Mouse (Mus musculus) heart, postnatal 25 days (tissue): Measurements from ENCODE around the gene Mettl11b. TPM values are rescaled to one million over a fixed set of nuclear protein-coding genes. Genes with fewer than 3 reads are reported as not detected.
"Not testable (repeated sequence)": the region's sequence is repeated elsewhere in the genome, so short reads cannot be mapped to it uniquely, and the experiment has no call there.

Source experiments
- DNase-seq: peaks from one replicate; pipeline ENCODE4 v3.0.0; 2022; ENCODE audit warnings: low spot score
- intact Hi-C: fragments of 180-260 bp; cut with DNase I; formaldehyde crosslinking; loops from one replicate; pipeline ENCODE4 v1.15.1; 2025
- total RNA-seq, 2 experiments: library from RNA; stranded (reverse); gene quantifications; 2 replicates each; pipeline ENCODE4 v1.2.3; 2021

Mettl11b gene
- total RNA-seq = 1 to 10 TPM in 1 of 2 experiments, under 1 TPM in 1; 0.73 to 1.1 TPM

GRCm38 (mm10) chr1:163725106-163725759 is at the start of gene Mettl11b:
Mettl11b (minus strand) TSS chr1:163725232.
- DNase-seq = no peak
- intact Hi-C loops = no loop called here

GRCm38 (mm10) chr1:163757462-163758207 is 32.6 kb upstream of the Mettl11b start:
- intact Hi-C loops = no loop called here
- no peak for DNase-seq

- intact Hi-C loops = no loop called here
- no peak for DNase-seq
Observed at GRCm38 (mm10) chr1:163751360-163751992, 26.4 kb upstream of the Mettl11b start.

- intact Hi-C loops = no loop called here
- DNase-seq = no peak
Observed at GRCm38 (mm10) chr1:163737239-163737533, 12.2 kb upstream of the Mettl11b start.

GRCm38 (mm10) chr1:163736441-163737238 is 11.6 kb upstream of the Mettl11b start:
- no peak for DNase-seq
- intact Hi-C loops = no loop called here

- DNase-seq, intact Hi-C loops: not testable (repeated sequence)
Observed at GRCm38 (mm10) chr1:163731166-163731565, 6.1 kb upstream of the Mettl11b start.

GRCm38 (mm10) chr1:163723913-163724312 is 1.1 kb downstream of the Mettl11b start:
- no peak for DNase-seq
- intact Hi-C loops = no loop called here

- no peak for DNase-seq
- intact Hi-C loops = no loop called here
Observed at GRCm38 (mm10) chr1:163708618-163709017, 16.4 kb downstream of the Mettl11b start.

- no peak for DNase-seq
- intact Hi-C loops = no loop called here
Observed at GRCm38 (mm10) chr1:163700571-163700970, 24.5 kb downstream of the Mettl11b start.

GRCm38 (mm10) chr1:163699702-163700101 is 25.3 kb downstream of the Mettl11b start:
- no peak for DNase-seq
- intact Hi-C loops = no loop called here

- intact Hi-C loops = no loop called here
Observed at GRCm38 (mm10) chr1:163691860-163692259, 33.2 kb downstream of the Mettl11b start.

GRCm38 (mm10) chr1:163682935-163683430 is 42.0 kb downstream of the Mettl11b start:
- no peak for DNase-seq
- intact Hi-C loops = no loop called here

More at GRCm38 (mm10) chr1:163691860-163692259, 33.2 kb downstream of the Mettl11b start:
- no peak for DNase-seq

GRCm38 (mm10) chr1:163682127-163682526 is 42.9 kb downstream of the Mettl11b start:
- intact Hi-C loops = no loop called here

GRCm38 (mm10) chr1:163672866-163673265 is 52.2 kb downstream of the Mettl11b start:
- DNase-seq = no peak
- intact Hi-C loops = no loop called here

More at GRCm38 (mm10) chr1:163682127-163682526, 42.9 kb downstream of the Mettl11b start:
- DNase-seq = no peak

GRCm38 (mm10) chr1:163671326-163671725 is 53.7 kb downstream of the Mettl11b start:
- intact Hi-C loops = no loop called here
- DNase-seq = no peak

GRCm38 (mm10) chr1:163670702-163671101 is 54.3 kb downstream of the Mettl11b start:
- DNase-seq = no peak
- intact Hi-C loops = no loop called here

GRCm38 (mm10) chr1:163669936-163670335 is 55.1 kb downstream of the Mettl11b start:
- intact Hi-C loops = no loop called here
- DNase-seq = no peak

- DNase-seq = no peak
- intact Hi-C loops = no loop called here
Observed at GRCm38 (mm10) chr1:163662416-163662815, 62.6 kb downstream of the Mettl11b start.

GRCm38 (mm10) chr1:163658535-163658928 is 66.5 kb downstream of the Mettl11b start:
- intact Hi-C loops = no loop called here
- DNase-seq = no peak
